Comparison of ENCODE assay signal across 8 mouse cellular contexts in the genomic region with DNA sequence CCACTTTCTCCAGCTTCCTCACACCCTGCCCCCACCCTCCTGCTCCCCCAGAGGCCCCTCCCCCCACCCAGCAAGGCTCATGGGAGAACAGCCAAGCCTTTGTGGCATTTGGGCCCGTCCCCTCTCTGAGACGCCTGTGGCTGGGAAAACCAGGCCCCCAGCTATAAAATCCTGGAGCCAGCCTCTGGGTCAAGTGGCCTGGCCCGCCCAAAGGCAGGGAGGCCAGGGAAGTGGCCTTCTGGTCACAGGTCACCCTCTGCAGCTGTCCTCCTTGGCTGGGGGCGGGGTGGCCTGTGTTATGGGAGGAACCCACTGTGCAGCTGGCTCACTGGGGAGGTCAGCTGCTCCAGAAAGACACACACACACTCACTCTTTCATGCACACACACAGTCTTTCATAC. TPM values are rescaled to one million over a fixed set of nuclear protein-coding genes. Genes with fewer than 3 reads are reported as not detected.
DNase-seq lines count a peak whose midpoint lies in the region; ATAC-seq and TF ChIP-seq lines count a peak whose summit lies in the region.

No protein-coding gene starts in this region.

- TF ChIP-seq EP300 in stomach, postnatal 0 days (optimal IDR thresholded peaks at IDR 0.05): no peak

- peak overlapping the region; percentile 23 for H3K4me3 ChIP-seq in megakaryocyte, embryonic 14.5 days (replicated peaks)
- H3K4me3 ChIP-seq in forebrain, embryonic 14.5 days (ENCODE audit: low read depth, low read length): no peak overlapping the region
- no peak overlapping the region for H3K4me3 ChIP-seq in stomach, postnatal 0 days (ENCODE audit: low read depth, low read length)

- no peak for TF ChIP-seq CTCF in stomach, postnatal 0 days (IDR thresholded peaks at IDR 0.05; ENCODE audit: low read depth)

- H3K27me3 ChIP-seq in megakaryocyte, embryonic 14.5 days (replicated peaks): peaks cover 94% of the 10 kb centered on the region
- H3K27me3 ChIP-seq in forebrain, embryonic 14.5 days (replicated peaks; ENCODE audit: control insufficient read depth, insufficient read depth, low read length): no peaks in the 10 kb centered on the region
- H3K27me3 ChIP-seq in stomach, postnatal 0 days (ENCODE audit: control insufficient read depth, insufficient read depth, low read length): no peaks in the 10 kb centered on the region

- H3K27ac ChIP-seq in forebrain, embryonic 14.5 days (ENCODE audit: low read depth, low read length): peak overlapping the region; percentile 95
- H3K27ac ChIP-seq in stomach, postnatal 0 days (replicated peaks): peak overlapping the region; percentile 74

- intact Hi-C loops in heart, postnatal 25 days (cut with DNase I): no loop called here

- WGBS in forebrain, embryonic 14.5 days: 5% methylated on average over 4 of the region's 4 CpGs
- WGBS in stomach, postnatal 0 days: 19% methylated on average over 4 of the region's 4 CpGs

- peak overlapping the region; percentile 36; the same call in 1 of the 2 replicates for H3K9ac ChIP-seq in forebrain, embryonic 14.5 days (ENCODE audit: low read length)
- H3K9ac ChIP-seq in stomach, postnatal 0 days (ENCODE audit: low read length): 0 out of 2 replicates have a peak overlapping the region, but pooled peaks have one; percentile 18

- no peaks in the 10 kb centered on the region for H3K9me3 ChIP-seq in megakaryocyte, embryonic 14.5 days
- H3K9me3 ChIP-seq in forebrain, embryonic 14.5 days (replicated peaks; ENCODE audit: control insufficient read depth, low read length): no peaks in the 10 kb centered on the region
- H3K9me3 ChIP-seq in stomach, postnatal 0 days (ENCODE audit: control insufficient read depth, low read length): no peaks in the 10 kb centered on the region

- peaks cover 18% of the 10 kb centered on the region for H3K4me1 ChIP-seq in megakaryocyte, embryonic 14.5 days
- peaks cover 46% of the 10 kb centered on the region for H3K4me1 ChIP-seq in forebrain, embryonic 14.5 days (ENCODE audit: control insufficient read depth, insufficient read depth, low read length)
- peaks cover 10% of the 10 kb centered on the region for H3K4me1 ChIP-seq in stomach, postnatal 0 days (replicated peaks; ENCODE audit: control insufficient read depth, insufficient read depth)

- DNase-seq in forebrain, embryonic 14.5 days (ENCODE audit: low spot score): peak; percentile 87
- DNase-seq in heart, postnatal 25 days (ENCODE audit: low spot score): peak; percentile 70
- peak; percentile 89 to 92 for DNase-seq in kidney, postnatal 4 days
- DNase-seq in stomach, postnatal 0 days (ENCODE audit: low spot score): peak; percentile 58
- DNase-seq in thymus, postnatal 14 days: no peak

- peak overlapping the region; percentile 35; the same call in 1 of the 2 replicates for H3K4me2 ChIP-seq in forebrain, embryonic 14.5 days (ENCODE audit: low read length)
- peak overlapping the region; percentile 52; the same call in 1 of the 2 replicates for H3K4me2 ChIP-seq in stomach, postnatal 0 days (replicated peaks; ENCODE audit: low read depth)

- ATAC-seq in megakaryocyte, adult 5-6 weeks (ENCODE audit: poor library complexity, severe bottlenecking): no peak
- peak; percentile 68 for ATAC-seq in forebrain, embryonic 14.5 days
- ATAC-seq in megakaryocyte progenitor cell, adult 5-6 weeks (replicated peaks; ENCODE audit: poor library complexity): 0 out of 2 replicates have a peak, but pooled peaks have one; percentile 21
- ATAC-seq in stomach, postnatal 0 days (ENCODE audit: low FRiP score, low TSS enrichment): peak; percentile 63

- no peaks in the 10 kb centered on the region for H3K36me3 ChIP-seq in megakaryocyte, embryonic 14.5 days (replicated peaks; ENCODE audit: low read length)
- no peaks in the 10 kb centered on the region for H3K36me3 ChIP-seq in forebrain, embryonic 14.5 days (ENCODE audit: control insufficient read depth, insufficient read depth, low read length)
- H3K36me3 ChIP-seq in stomach, postnatal 0 days (ENCODE audit: control insufficient read depth, insufficient read depth, low read length): no peaks in the 10 kb centered on the region

RNA-seq across cellular contexts. Expression of a gene that starts 37.2 kb away (rescaled TPM):
- polyA plus RNA-seq in megakaryocyte, embryonic 14.5 days (2012; ENCODE audit: insufficient read depth, low replicate concordance): 163 and 212 TPM in 2 replicates
- 17.1 and 18.3 TPM in 2 replicates for total RNA-seq in megakaryocyte, adult 5-6 weeks (2015)
- total RNA-seq in megakaryocyte, adult 5-6 weeks (2017): 6.1 and 11.4 TPM in 2 replicates
- 22.6 and 33.6 TPM in 2 replicates for polyA plus RNA-seq in forebrain, embryonic 14.5 days (2014; fragmentation: Nextera tagmentation; extraction: Ambion mirVana)
- total RNA-seq in heart, postnatal 25 days (2021): 10 to 100 TPM; 20.1 to 25.9 TPM
- 32.0 and 32.6 TPM in 2 replicates for total RNA-seq in megakaryocyte progenitor cell, adult 5-6 weeks (2015)
- 10.0 and 11.2 TPM in 2 replicates for total RNA-seq in megakaryocyte progenitor cell, adult 5-6 weeks (2017)
- polyA plus RNA-seq in stomach, postnatal 0 days (2015; fragmentation: Nextera tagmentation; extraction: Ambion mirVana): 6.4 and 7.0 TPM in 2 replicates
